Mouse (Mus musculus): ENCODE measurements around the gene Fermt2.
A peak's percentile ranks its signal among the peaks of the same experiment; 100 is the strongest.

The Fermt2 gene

GRCm38 (mm10) chr14:45430066-45430842 is 99.7 kb downstream of the Fermt2 start:
- no peak for DNase-seq

GRCm38 (mm10) chr14:45423220-45423619 is 106.7 kb downstream of the Fermt2 start:
- DNase-seq: peak; percentile 83

GRCm38 (mm10) chr14:45422371-45422770 is 107.5 kb downstream of the Fermt2 start:
- no peak for DNase-seq

- no peak for DNase-seq
Measured at GRCm38 (mm10) chr14:45419323-45419722, 110.6 kb downstream of the Fermt2 start.

- no peak for DNase-seq
Measured at GRCm38 (mm10) chr14:45418553-45418952, 111.4 kb downstream of the Fermt2 start.

GRCm38 (mm10) chr14:45416265-45416664 is 113.7 kb downstream of the Fermt2 start:
- no peak for DNase-seq

Measured in retina, postnatal 1 day (tissue).